Mouse (Mus musculus): ENCODE measurements around the gene Lrrc3c. TPM values are rescaled to one million over a fixed set of nuclear protein-coding genes. Genes with fewer than 3 reads are reported as not detected.
A peak's percentile ranks its signal among the peaks of the same experiment; 100 is the strongest.
"Not testable (repeated sequence)": the region's sequence is repeated elsewhere in the genome, so short reads cannot be mapped to it uniquely, and the experiment has no call there.

The Lrrc3c gene
- polyA plus RNA-seq, 1 experiment from 2014 or later = not detected

GRCm38 (mm10) chr11:98620791-98621190, 22.7 kb downstream of the Lrrc3c start:
- Histone ChIP-seq H3K27ac (no peak overlapping the region), H3K4me3 (no peak overlapping the region), H3K36me3 (no peaks in the 10 kb centered on the region), H3K27me3 (ENCODE audit: insufficient read depth, poor library complexity, severe bottlenecking) (no peaks in the 10 kb centered on the region), H3K9me3 (peaks cover 7% of the 10 kb centered on the region), H3K4me1 (no peaks in the 10 kb centered on the region)
- peak; percentile 67 for DNase-seq (ENCODE audit: low spot score)
- WGBS = 89% methylated on average over 13 of the region's 13 CpGs

- WGBS = 78% methylated on average over 6 of the region's 6 CpGs
Observed at GRCm38 (mm10) chr11:98623981-98624380, 25.9 kb downstream of the Lrrc3c start.

DNA sequence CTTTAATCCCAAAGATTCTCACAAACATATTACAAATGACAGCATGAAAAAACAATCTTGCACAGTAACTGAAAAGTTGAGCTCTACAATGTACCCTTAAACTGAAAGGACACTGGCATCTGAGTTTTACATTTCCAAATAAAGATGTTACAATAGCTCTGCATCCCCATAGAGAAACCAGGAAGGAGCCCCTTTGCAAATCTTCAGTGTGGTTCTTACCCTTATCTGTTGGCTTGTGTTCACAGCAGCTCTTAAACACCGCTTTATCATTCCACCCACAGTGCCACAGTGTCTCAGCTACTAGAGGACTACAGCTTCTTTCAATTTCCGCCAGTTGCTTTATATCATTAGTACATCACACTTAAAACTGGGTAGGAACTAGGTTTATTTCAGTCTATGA, 26.3 kb downstream of the Lrrc3c start:
- not testable (repeated sequence) for H3K27me3 ChIP-seq (ENCODE audit: insufficient read depth, poor library complexity, severe bottlenecking); H3K4me3 ChIP-seq; H3K36me3 ChIP-seq; H3K27ac ChIP-seq; H3K9me3 ChIP-seq; DNase-seq (ENCODE audit: low spot score); H3K4me1 ChIP-seq
- WGBS = 81% methylated on average over 2 of the region's 2 CpGs

More at GRCm38 (mm10) chr11:98623981-98624380, 25.9 kb downstream of the Lrrc3c start:
- H3K4me3 ChIP-seq; H3K36me3 ChIP-seq; H3K27ac ChIP-seq; H3K9me3 ChIP-seq; H3K4me1 ChIP-seq; H3K27me3 ChIP-seq (ENCODE audit: insufficient read depth, poor library complexity, severe bottlenecking): not testable (repeated sequence)
- DNase-seq (ENCODE audit: low spot score) = peak; percentile 10

DNA sequence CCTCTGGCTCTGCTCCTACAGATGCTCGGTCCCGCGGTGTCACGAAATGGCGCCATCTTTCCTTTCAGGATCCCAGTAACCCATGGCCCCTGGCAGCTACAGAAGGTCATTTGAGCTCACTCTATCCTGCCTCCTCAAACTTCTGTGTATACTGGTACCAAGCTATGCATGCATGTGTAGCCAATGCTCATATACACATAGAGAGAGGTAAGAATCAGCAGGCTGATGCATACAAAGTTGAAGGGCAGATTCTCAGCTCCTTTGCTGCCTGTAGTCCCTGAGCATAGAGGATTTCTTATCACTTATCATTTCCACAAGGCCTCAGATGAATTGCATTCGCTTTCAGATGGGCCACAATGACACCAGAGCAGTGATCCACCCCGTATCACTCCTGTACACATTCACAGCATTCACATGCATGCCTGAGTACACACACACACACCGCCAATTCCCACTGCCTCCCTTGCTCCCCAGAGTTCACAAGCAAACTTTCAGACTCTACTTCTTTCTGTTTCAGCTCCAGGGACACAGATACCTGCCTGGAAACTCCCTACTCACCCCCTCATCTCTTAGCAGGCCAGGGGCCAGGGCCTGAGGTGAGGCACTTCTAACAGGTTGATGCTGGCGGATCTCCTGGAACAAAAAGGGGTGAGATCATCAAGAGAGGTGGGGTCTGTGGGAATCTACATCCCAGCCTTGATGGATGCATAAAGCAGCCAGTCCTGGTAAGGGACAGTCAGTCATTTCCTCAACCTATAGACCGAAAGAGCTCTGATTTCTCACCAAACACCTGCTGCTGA, 27.7 kb downstream of the Lrrc3c start, which contains the start of the genes Gm12355 and Gsdma3:
Gm12355 (minus strand) TSS at position 51 of the 800 bp plus-strand sequence.
Gsdma3 (plus strand) TSS at position 750 of the 800 bp plus-strand sequence.
- Histone ChIP-seq H3K36me3 (no peaks in the 10 kb centered on the region), H3K27ac (no peak within 1 kb of the TSS), H3K27me3 (ENCODE audit: insufficient read depth, poor library complexity, severe bottlenecking) (0 out of 2 replicates have a peak, but pooled peaks cover 5% of the 10 kb centered on the region), H3K4me3 (no peak within 1 kb of the TSS), H3K9me3 (peaks cover 7% of the 10 kb centered on the region), H3K4me1 (no peaks in the 10 kb centered on the region)
- DNase-seq (ENCODE audit: low spot score) = peak; percentile 57
- 82% methylated on average over 10 of the region's 10 CpGs for WGBS

DNA sequence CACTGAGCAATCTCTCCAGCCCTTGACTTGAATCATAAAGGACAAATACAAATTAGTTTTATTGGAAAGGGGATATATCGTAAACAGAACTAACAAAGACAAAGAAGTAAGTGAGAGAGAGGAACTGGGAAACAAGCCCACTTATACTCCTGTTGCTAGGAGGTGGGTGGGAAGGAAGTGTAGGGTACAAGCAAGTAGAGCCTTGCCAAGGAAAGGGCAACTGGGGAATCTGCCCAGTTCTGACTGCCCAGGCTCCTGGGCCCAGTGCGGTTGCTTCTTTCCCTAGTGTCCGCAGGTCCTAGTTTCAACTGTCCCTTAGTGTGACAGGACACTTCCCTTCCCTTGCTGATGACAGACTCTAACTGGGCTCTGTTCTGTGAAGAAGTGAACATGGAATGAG, 30.6 kb downstream of the Lrrc3c start:
- peak; percentile 25 for DNase-seq (ENCODE audit: low spot score)
- no peak overlapping the region for H3K4me3 ChIP-seq
- H3K4me1 ChIP-seq = no peaks in the 10 kb centered on the region
- 96% methylated on average over 3 of the region's 3 CpGs for WGBS
- no peaks in the 10 kb centered on the region for H3K36me3 ChIP-seq
- 0 out of 2 replicates have a peak, but pooled peaks cover 8% of the 10 kb centered on the region for H3K27me3 ChIP-seq (ENCODE audit: insufficient read depth, poor library complexity, severe bottlenecking)
- peaks cover under 1% of the 10 kb centered on the region; the same call in 1 of the 2 replicates for H3K9me3 ChIP-seq
- no peak overlapping the region for H3K27ac ChIP-seq

DNA sequence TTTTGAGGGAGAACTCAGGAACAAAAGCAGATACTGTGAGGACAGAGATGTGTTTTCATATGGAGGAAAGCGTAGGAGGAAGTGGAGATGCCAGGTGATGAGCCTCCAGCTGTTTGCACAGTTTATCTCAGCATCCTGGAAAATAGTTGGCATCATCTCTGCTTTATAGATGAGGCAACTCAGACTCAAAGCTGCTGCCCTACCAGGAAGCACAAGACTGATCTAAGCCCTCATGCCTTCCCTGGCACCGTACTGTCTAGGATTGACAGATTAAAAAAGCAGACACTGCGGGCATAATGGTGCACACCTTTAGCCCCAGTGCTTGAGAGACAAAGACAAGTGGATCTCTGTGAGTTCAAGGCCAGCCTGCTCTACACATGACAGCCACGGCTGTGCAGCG, 32.6 kb downstream of the Lrrc3c start:
- Histone ChIP-seq H3K27me3 (ENCODE audit: insufficient read depth, poor library complexity, severe bottlenecking) (0 out of 2 replicates have a peak, but pooled peaks cover 8% of the 10 kb centered on the region), H3K4me1 (no peaks in the 10 kb centered on the region), H3K4me3 (no peak overlapping the region), H3K9me3 (no peaks in the 10 kb centered on the region), H3K27ac (no peak overlapping the region), H3K36me3 (no peaks in the 10 kb centered on the region)
- WGBS = 81% methylated on average over 5 of the region's 5 CpGs
- peak; percentile 66 for DNase-seq (ENCODE audit: low spot score)

- WGBS = 32% methylated on average over 10 of the region's 10 CpGs
- not testable (repeated sequence) for H3K4me1 ChIP-seq; H3K36me3 ChIP-seq; H3K9me3 ChIP-seq; H3K27ac ChIP-seq; H3K27me3 ChIP-seq (ENCODE audit: insufficient read depth, poor library complexity, severe bottlenecking); H3K4me3 ChIP-seq
- peak; percentile 75 for DNase-seq (ENCODE audit: low spot score)
Observed at GRCm38 (mm10) chr11:98635312-98635970, 37.4 kb downstream of the Lrrc3c start.

GRCm38 (mm10) chr11:98637501-98637900, 39.4 kb downstream of the Lrrc3c start:
- Histone ChIP-seq H3K4me1 (no peaks in the 10 kb centered on the region), H3K27ac (no peak overlapping the region), H3K4me3 (no peak overlapping the region), H3K27me3 (ENCODE audit: insufficient read depth, poor library complexity, severe bottlenecking) (0 out of 2 replicates have a peak, but pooled peaks cover 13% of the 10 kb centered on the region), H3K9me3 (no peaks in the 10 kb centered on the region), H3K36me3 (no peaks in the 10 kb centered on the region)
- 58% methylated on average over 1 of the region's 1 CpGs for WGBS
- DNase-seq (ENCODE audit: low spot score) = no peak

GRCm38 (mm10) chr11:98640091-98640490, 42.0 kb downstream of the Lrrc3c start:
- Histone ChIP-seq H3K4me1 (no peaks in the 10 kb centered on the region), H3K27ac (no peak overlapping the region), H3K27me3 (ENCODE audit: insufficient read depth, poor library complexity, severe bottlenecking) (0 out of 2 replicates have a peak, but pooled peaks cover 10% of the 10 kb centered on the region), H3K9me3 (no peaks in the 10 kb centered on the region), H3K4me3 (no peak overlapping the region), H3K36me3 (no peaks in the 10 kb centered on the region)
- DNase-seq (ENCODE audit: low spot score) = no peak
- WGBS = 57% methylated on average over 5 of the region's 5 CpGs

GRCm38 (mm10) chr11:98644757-98645156, 46.7 kb downstream of the Lrrc3c start:
- peaks cover 30% of the 10 kb centered on the region for H3K27me3 ChIP-seq (ENCODE audit: insufficient read depth, poor library complexity, severe bottlenecking)
- WGBS = 79% methylated on average over 3 of the region's 3 CpGs
- H3K36me3 ChIP-seq = no peaks in the 10 kb centered on the region
- H3K4me3 ChIP-seq = no peak overlapping the region
- no peaks in the 10 kb centered on the region for H3K9me3 ChIP-seq
- no peaks in the 10 kb centered on the region for H3K4me1 ChIP-seq
- no peak for DNase-seq (ENCODE audit: low spot score)
- no peak overlapping the region for H3K27ac ChIP-seq

DNA sequence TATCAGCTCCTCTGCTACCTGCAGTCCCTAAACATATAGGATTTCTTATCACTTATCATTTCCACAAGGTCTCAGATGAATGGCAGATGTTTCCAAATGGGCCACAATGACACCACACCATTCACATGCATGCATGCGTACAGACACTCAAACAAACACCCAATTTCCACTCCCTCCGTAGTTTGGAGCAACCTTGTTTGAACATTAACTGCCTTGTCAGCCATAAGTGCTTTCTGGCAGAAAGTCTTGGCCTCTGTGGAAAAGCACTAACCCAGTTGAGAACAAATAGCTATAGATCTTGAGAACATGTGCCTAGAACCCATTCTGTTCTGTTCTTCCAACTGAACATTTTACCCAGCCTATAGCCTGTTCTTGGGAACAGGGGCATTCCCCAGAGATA, 47.9 kb downstream of the Lrrc3c start:
- Histone ChIP-seq H3K27ac (no peak overlapping the region), H3K27me3 (ENCODE audit: insufficient read depth, poor library complexity, severe bottlenecking) (peaks cover 39% of the 10 kb centered on the region), H3K4me1 (no peaks in the 10 kb centered on the region), H3K4me3 (no peak overlapping the region), H3K9me3 (no peaks in the 10 kb centered on the region), H3K36me3 (no peaks in the 10 kb centered on the region)
- WGBS = 71% methylated on average over 2 of the region's 2 CpGs
- DNase-seq (ENCODE audit: low spot score) = no peak

DNA sequence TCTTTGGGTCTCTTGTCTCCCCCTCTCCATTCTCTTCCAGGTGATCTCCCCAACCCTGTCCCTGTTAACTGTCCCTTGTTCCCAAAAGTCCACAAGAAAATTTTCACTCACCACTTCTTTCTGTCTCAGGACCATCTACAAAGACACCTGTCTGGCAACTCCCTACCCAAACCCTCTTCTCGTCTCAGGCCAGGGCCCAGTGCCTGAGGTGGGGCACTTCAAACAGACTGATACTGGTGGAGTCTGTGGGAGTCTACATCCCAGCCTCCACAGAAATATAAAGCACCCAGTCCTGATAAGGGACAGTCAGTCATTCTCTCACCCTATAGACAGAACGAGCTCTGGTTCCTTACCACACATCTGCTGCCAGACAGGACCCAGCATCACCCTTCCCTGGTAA, 48.4 kb downstream of the Lrrc3c start, which contains the start of gene Gsdma2:
Gsdma2 (plus strand) TSS at position 301 of the 400 bp plus-strand sequence.
- Histone ChIP-seq H3K4me1 (no peaks in the 10 kb centered on the region), H3K4me3 (no peak within 1 kb of the TSS), H3K27ac (no peak within 1 kb of the TSS), H3K9me3 (no peaks in the 10 kb centered on the region), H3K36me3 (no peaks in the 10 kb centered on the region), H3K27me3 (ENCODE audit: insufficient read depth, poor library complexity, severe bottlenecking) (peaks cover 37% of the 10 kb centered on the region)
- 54% methylated on average over 2 of the region's 2 CpGs for whole genome bisulfite sequencing
- no peak for DNase-seq (ENCODE audit: low spot score)

Measured in heart, embryonic 10.5 days (tissue).